Mouse (Mus musculus) cerebellum, adult 2 months (tissue): Measurements from ENCODE around the gene Ifitm1. TPM values are rescaled to one million over a fixed set of nuclear protein-coding genes. Genes with fewer than 3 reads are reported as not detected.

Experiments used
- DNase-seq, 2 experiments: peaks; one replicate each; pipeline ENCODE4 v3.0.0; 2021
- H3K27ac ChIP-seq: fragments of 200-500 bp; 2 replicates; pipeline ENCODE4 v1.5.1; 2012; ENCODE audit warnings: low read length, control low read depth, inconsistent platforms; ENCODE audit not compliant: insufficient read depth
- H3K27me3 ChIP-seq: fragments of 200-500 bp; 2 replicates; pipeline ENCODE4 v1.6.1; 2012; ENCODE audit warnings: inconsistent platforms, mild to moderate bottlenecking, low read length, moderate library complexity; ENCODE audit not compliant: control insufficient read depth, insufficient read depth
- H3K4me1 ChIP-seq: fragments of 200-500 bp; 2 replicates; pipeline ENCODE4 v1.6.1; 2011; ENCODE audit warnings: low read length; ENCODE audit not compliant: control insufficient read depth, insufficient read depth
- H3K4me3 ChIP-seq: fragments of 200-500 bp; replicated peaks from 2 replicates; pipeline ENCODE3; 2011; ENCODE audit warnings: mild to moderate bottlenecking, low read depth, low read length, control low read depth; ENCODE audit not compliant: insufficient read depth
- CTCF ChIP-seq: fragments of 200-500 bp; IDR thresholded peaks from 2 replicates; pipeline ENCODE4 v1.5.1; 2011; ENCODE audit warnings: low read depth, mild to moderate bottlenecking, control low read depth, low read length, moderate library complexity, borderline replicate concordance; ENCODE audit not compliant: insufficient read depth
- POLR2A ChIP-seq: fragments of 200-500 bp; IDR thresholded peaks from 2 replicates; pipeline ENCODE4 v1.6.1; 2011; ENCODE audit warnings: low read length, control low read depth, borderline replicate concordance; ENCODE audit not compliant: insufficient read depth
- WGBS: fragments of 180-500 bp; shearing (Covaris S2); methylation state at CpG from one replicate; pipeline ENCODE4 v1.1.7; 2018; 5-methylcytosine and 5-hydroxymethylcytosine counted together
- polyA plus RNA-seq: library from polyadenylated mRNA; depleted of rRNA; stranded (reverse); fragments of >200 nt; gene quantifications from 2 replicates; pipeline ENCODE4 v1.2.3, GENCODE M21; 2012

Gene Ifitm1
- polyA plus RNA-seq, 1 experiment, result 20.0 TPM

GRCm38 (mm10) chr7:140945247-140945646 lies 21.8 kb upstream of the Ifitm1 start:
- TF ChIP-seq CTCF, result no peak
- no peak for DNase-seq
- Histone ChIP-seq H3K4me1 (no peaks in the 10 kb centered on the region), H3K27ac (no peak overlapping the region), H3K27me3 (no peaks in the 10 kb centered on the region), H3K4me3 (no peak overlapping the region)
- 92% methylated on average over 5 of the region's 5 CpGs for WGBS

GRCm38 (mm10) chr7:140946311-140946710 lies 20.7 kb upstream of the Ifitm1 start:
- Histone ChIP-seq H3K4me3 (no peak overlapping the region), H3K27me3 (no peaks in the 10 kb centered on the region), H3K27ac (no peak overlapping the region), H3K4me1 (no peaks in the 10 kb centered on the region)
- TF ChIP-seq CTCF, result no peak
- TF ChIP-seq POLR2A, result no peak
- DNase-seq, result no peak
- 90% methylated on average over 10 of the region's 10 CpGs for WGBS

- DNase-seq, result no peak
- Histone ChIP-seq H3K4me3 (no peak overlapping the region), H3K27ac (no peak overlapping the region), H3K27me3 (no peaks in the 10 kb centered on the region), H3K4me1 (no peaks in the 10 kb centered on the region)
- WGBS, result 79% methylated on average over 7 of the region's 7 CpGs
- no peak for TF ChIP-seq POLR2A
- TF ChIP-seq CTCF, result no peak
Measured at GRCm38 (mm10) chr7:140946980-140947379, 20.0 kb upstream of the Ifitm1 start.

GRCm38 (mm10) chr7:140948161-140948560 lies 18.9 kb upstream of the Ifitm1 start:
- WGBS, result 88% methylated on average over 8 of the region's 8 CpGs
- H3K4me3 ChIP-seq, result no peak overlapping the region
- H3K4me1 ChIP-seq, result no peaks in the 10 kb centered on the region
- H3K27me3 ChIP-seq, result no peaks in the 10 kb centered on the region
- no peak for DNase-seq
- H3K27ac ChIP-seq, result no peak overlapping the region
- TF ChIP-seq POLR2A (no peak), CTCF (no peak)

GRCm38 (mm10) chr7:140949255-140949654 lies 17.8 kb upstream of the Ifitm1 start:
- WGBS, result 88% methylated on average over 6 of the region's 6 CpGs
- TF ChIP-seq POLR2A (no peak), CTCF (no peak)
- Histone ChIP-seq H3K4me1 (no peaks in the 10 kb centered on the region), H3K27ac (no peak overlapping the region), H3K4me3 (no peak overlapping the region), H3K27me3 (no peaks in the 10 kb centered on the region)
- DNase-seq, result no peak

- 75% methylated on average over 16 of the region's 16 CpGs for WGBS
- no peaks in the 10 kb centered on the region for H3K27me3 ChIP-seq
- no peak within 1 kb of the TSS for H3K27ac ChIP-seq
- DNase-seq, result no peak
- no peaks in the 10 kb centered on the region for H3K4me1 ChIP-seq
- H3K4me3 ChIP-seq, result no peak within 1 kb of the TSS
- TF ChIP-seq POLR2A (no peak), CTCF (no peak)
Measured at GRCm38 (mm10) chr7:140949824-140950530, 17.0 kb upstream of the Ifitm1 start, which contains the start of gene Ifitm5. TSS of gene Ifitm5 (minus strand) at chr7:140950291.

- H3K4me1 ChIP-seq, result no peaks in the 10 kb centered on the region
- no peaks in the 10 kb centered on the region for H3K27me3 ChIP-seq
- WGBS, result 48% methylated on average over 8 of the region's 8 CpGs
- no peak overlapping the region for H3K27ac ChIP-seq
- no peak overlapping the region for H3K4me3 ChIP-seq
- no peak for TF ChIP-seq CTCF
- no peak for TF ChIP-seq POLR2A
- no peak for DNase-seq
Measured at GRCm38 (mm10) chr7:140951051-140951450, 16.0 kb upstream of the Ifitm1 start.

GRCm38 (mm10) chr7:140951765-140952164 lies 15.3 kb upstream of the Ifitm1 start:
- WGBS, result 58% methylated on average over 6 of the region's 6 CpGs
- H3K4me3 ChIP-seq, result no peak overlapping the region
- no peak for DNase-seq
- no peaks in the 10 kb centered on the region for H3K27me3 ChIP-seq
- H3K27ac ChIP-seq, result no peak overlapping the region
- TF ChIP-seq POLR2A (no peak), CTCF (no peak)
- no peaks in the 10 kb centered on the region for H3K4me1 ChIP-seq
